Mouse (Mus musculus) CD4-positive, CD25-positive, alpha-beta regulatory T cell (primary cell): Measurements from ENCODE around the gene Kbtbd8. TPM values are rescaled to one million over a fixed set of nuclear protein-coding genes. Genes with fewer than 3 reads are reported as not detected.

Experiments used
- polyA plus RNA-seq: library from polyadenylated mRNA; unstranded; fragments of 100-300 nt; shearing (Covaris generic); gene quantifications from one replicate; pipeline ENCODE4 v1.2.1, GENCODE M21; 2017

The Kbtbd8 gene
- 5.1 TPM for polyA plus RNA-seq

GRCm38 (mm10) chr6:95116946-95117345 is at the start of gene Kbtbd8:
Kbtbd8 (plus strand) TSS chr6:95117240.

Other genes starting within 250 kb of the Kbtbd8 start
- not detected for gene Gm10234, start 204.9 kb downstream of the Kbtbd8 start, polyA plus RNA-seq